Mouse (Mus musculus) intestine, embryonic 14.5 days (tissue): ENCODE measurements around the gene Arap1. TPM values are rescaled to one million over a fixed set of nuclear protein-coding genes. Genes with fewer than 3 reads are reported as not detected.
A peak's percentile ranks its signal among the peaks of the same experiment; 100 is the strongest.

Experiments
- ATAC-seq: fragments of 200-750 bp; cut with Nextera tagmentation; replicated peaks from 2 replicates; pipeline ENCODE4 v1.8.0; 2017; ENCODE audit warnings: low read depth, moderate number of reproducible peaks, moderate TSS enrichment, moderate library complexity; ENCODE audit not compliant: low FRiP score, low TSS enrichment
- DNase-seq: peaks from one replicate; pipeline ENCODE4 v3.0.0-alpha.2; 2018; ENCODE audit warnings: low spot score
- H3K27ac ChIP-seq: fragments of 300-500 bp; sonication (generic); 2 replicates; pipeline ENCODE4 v1.5.1; 2014; ENCODE audit warnings: low read depth, mild to moderate bottlenecking, control low read depth
- H3K27me3 ChIP-seq: fragments of 300-500 bp; sonication (generic); replicated peaks from 2 replicates; pipeline ENCODE4 v1.6.1; 2014; ENCODE audit warnings: low read length, control low read depth; ENCODE audit not compliant: control insufficient read depth, insufficient read depth
- H3K36me3 ChIP-seq: fragments of 300-500 bp; sonication (generic); 2 replicates; pipeline ENCODE4 v1.6.1; 2014; ENCODE audit warnings: low read length, control low read depth; ENCODE audit not compliant: control insufficient read depth, insufficient read depth
- H3K4me1 ChIP-seq: fragments of 300-500 bp; sonication (generic); replicated peaks from 2 replicates; pipeline ENCODE4 v1.6.1; 2014; ENCODE audit warnings: low read length, control low read depth, mixed read lengths; ENCODE audit not compliant: control insufficient read depth, insufficient read depth
- H3K4me2 ChIP-seq: fragments of 300-500 bp; sonication (generic); 2 replicates; pipeline ENCODE4 v1.6.1; 2014; ENCODE audit warnings: low read length
- H3K4me3 ChIP-seq: fragments of 300-500 bp; sonication (generic); 2 replicates; pipeline ENCODE4 v1.5.1; 2014; ENCODE audit warnings: low read depth, low read length, control low read depth, mixed read lengths
- H3K9ac ChIP-seq: fragments of 300-500 bp; sonication (generic); 2 replicates; pipeline ENCODE4 v1.6.1; 2014; ENCODE audit warnings: mild to moderate bottlenecking, low read length
- H3K9me3 ChIP-seq: fragments of 300-500 bp; sonication (generic); 2 replicates; pipeline ENCODE4 v1.6.1; 2016; ENCODE audit warnings: low read length, control low read depth; ENCODE audit not compliant: control insufficient read depth
- WGBS: fragments of 180-500 bp; shearing (Covaris S2); extraction: QIAGEN DNeasy Blood & Tissue Kit; methylation state at CpG from one replicate; pipeline ENCODE4 v1.1.7; 2014; 5-methylcytosine and 5-hydroxymethylcytosine counted together
- polyA plus RNA-seq: library from polyadenylated mRNA; unstranded; fragments of >200 nt; fragmentation: Nextera tagmentation; extraction: Ambion mirVana; gene quantifications from 2 replicates; pipeline ENCODE4 v1.2.1, GENCODE M21; 2014

The Arap1 gene
- polyA plus RNA-seq, 1 experiment from 2014 or later, result 70.1 TPM

GRCm38 (mm10) chr7:101394569-101394968 lies 46.7 kb downstream of the Arap1 start:
- Histone ChIP-seq H3K9me3 (no peaks in the 10 kb centered on the region), H3K9ac (peak overlapping the region; percentile 35), H3K4me2 (peak overlapping the region; percentile 52), H3K4me1 (peaks cover 34% of the 10 kb centered on the region), H3K27ac (peak overlapping the region; percentile 93), H3K36me3 (peaks cover 47% of the 10 kb centered on the region), H3K4me3 (peak overlapping the region; percentile 34), H3K27me3 (no peaks in the 10 kb centered on the region)
- 59% methylated on average over 3 of the region's 3 CpGs for WGBS
- ATAC-seq, result peak; percentile 2; the same call in 1 of the 2 replicates
- no peak for DNase-seq

- no peaks in the 10 kb centered on the region for H3K27me3 ChIP-seq
- no peak for ATAC-seq
- no peaks in the 10 kb centered on the region for H3K9me3 ChIP-seq
- peak overlapping the region; percentile 34 for H3K4me3 ChIP-seq
- peak overlapping the region; percentile 52 for H3K4me2 ChIP-seq
- DNase-seq, result no peak
- peaks cover 46% of the 10 kb centered on the region for H3K36me3 ChIP-seq
- 69% methylated on average over 2 of the region's 2 CpGs for WGBS
- peaks cover 34% of the 10 kb centered on the region for H3K4me1 ChIP-seq
- 0 out of 2 replicates have a peak overlapping the region, but pooled peaks have one; percentile 5 for H3K9ac ChIP-seq
- H3K27ac ChIP-seq, result peak overlapping the region; percentile 93; the same call in 1 of the 2 replicates
Observed at GRCm38 (mm10) chr7:101395471-101395870, 47.6 kb downstream of the Arap1 start.

DNA sequence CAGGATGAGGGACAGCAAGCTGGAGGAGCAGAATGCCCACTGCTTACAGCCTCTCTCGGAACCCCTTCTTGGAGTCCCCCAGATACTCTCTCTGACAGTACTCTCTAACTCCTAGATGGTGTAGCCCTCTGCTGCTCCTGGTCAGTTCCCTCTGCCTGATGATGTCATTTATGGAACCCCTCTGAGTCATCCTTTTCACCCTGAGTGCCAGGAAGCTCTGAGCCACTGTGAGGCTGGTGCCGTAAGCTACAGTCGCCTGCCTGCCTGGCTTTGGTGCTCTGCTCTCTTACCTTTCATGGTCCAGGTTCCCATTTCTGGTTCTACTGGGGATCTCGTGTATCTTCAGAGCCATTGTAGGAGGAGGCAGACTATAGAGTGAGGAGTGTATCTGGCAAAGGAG lies 49.3 kb downstream of the Arap1 start:
- ATAC-seq, result no peak
- WGBS, result 91% methylated on average over 4 of the region's 4 CpGs

GRCm38 (mm10) chr7:101401510-101401909 lies 53.6 kb downstream of the Arap1 start:
- Histone ChIP-seq H3K4me2 (no peak overlapping the region), H3K27ac (no peak overlapping the region), H3K4me1 (no peaks in the 10 kb centered on the region), H3K4me3 (no peak overlapping the region), H3K9me3 (no peaks in the 10 kb centered on the region), H3K27me3 (no peaks in the 10 kb centered on the region), H3K36me3 (peaks cover 94% of the 10 kb centered on the region), H3K9ac (no peak overlapping the region)
- WGBS, result 85% methylated on average over 7 of the region's 7 CpGs
- no peak for ATAC-seq
- DNase-seq, result no peak

More for the DNA sequence above, 49.3 kb downstream of the Arap1 start:
- no peak for DNase-seq
- no peak overlapping the region for H3K4me3 ChIP-seq
- H3K36me3 ChIP-seq, result peaks cover 61% of the 10 kb centered on the region
- H3K4me1 ChIP-seq, result peaks cover 22% of the 10 kb centered on the region
- no peak overlapping the region for H3K27ac ChIP-seq
- no peak overlapping the region for H3K4me2 ChIP-seq
- H3K9me3 ChIP-seq, result no peaks in the 10 kb centered on the region
- H3K27me3 ChIP-seq, result no peaks in the 10 kb centered on the region
- H3K9ac ChIP-seq, result no peak overlapping the region

DNA sequence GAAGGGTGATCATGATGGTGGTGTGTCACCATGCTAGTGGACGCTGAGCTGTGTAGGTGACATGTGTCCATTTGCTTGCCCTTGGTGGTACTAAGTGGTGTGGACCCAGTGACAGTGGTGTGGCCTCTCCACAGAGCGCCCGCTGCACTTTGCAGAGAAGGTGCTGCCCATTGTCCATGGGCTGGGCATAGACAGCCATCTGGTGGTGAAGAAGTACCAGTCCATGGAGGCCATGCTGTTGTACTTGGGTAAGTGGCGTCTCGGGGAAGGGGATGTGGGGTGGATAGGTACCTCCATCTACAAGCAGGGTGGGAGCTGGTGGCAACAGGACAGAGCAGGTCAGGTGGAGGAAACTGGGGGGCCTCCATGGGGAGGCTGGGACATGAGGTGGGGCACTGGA lies 56.0 kb downstream of the Arap1 start:
- 91% methylated on average over 5 of the region's 5 CpGs for WGBS
- no peak for ATAC-seq

GRCm38 (mm10) chr7:101410267-101410936 lies 62.5 kb downstream of the Arap1 start, which contains the start of gene Gm45837:
Gene Gm45837 (plus strand): TSS chr7:101410886.
- H3K4me1 ChIP-seq, result peaks cover 10% of the 10 kb centered on the region
- H3K9me3 ChIP-seq, result no peaks in the 10 kb centered on the region
- ATAC-seq (no peak), DNase-seq (no peak)
- H3K27me3 ChIP-seq, result no peaks in the 10 kb centered on the region
- 74% methylated on average over 11 of the region's 11 CpGs for WGBS
- H3K4me2 ChIP-seq, result no peak within 1 kb of the TSS
- no peak within 1 kb of the TSS for H3K9ac ChIP-seq
- no peak within 1 kb of the TSS for H3K4me3 ChIP-seq
- H3K36me3 ChIP-seq, result peaks cover 65% of the 10 kb centered on the region
- no peak within 1 kb of the TSS for H3K27ac ChIP-seq

More for the DNA sequence above, 56.0 kb downstream of the Arap1 start:
- no peak overlapping the region for H3K4me3 ChIP-seq
- no peak for DNase-seq
- no peak overlapping the region for H3K4me2 ChIP-seq
- H3K9ac ChIP-seq, result no peak overlapping the region
- H3K4me1 ChIP-seq, result no peaks in the 10 kb centered on the region
- H3K36me3 ChIP-seq, result peaks cover 91% of the 10 kb centered on the region
- no peaks in the 10 kb centered on the region for H3K9me3 ChIP-seq
- H3K27me3 ChIP-seq, result no peaks in the 10 kb centered on the region
- H3K27ac ChIP-seq, result no peak overlapping the region

DNA sequence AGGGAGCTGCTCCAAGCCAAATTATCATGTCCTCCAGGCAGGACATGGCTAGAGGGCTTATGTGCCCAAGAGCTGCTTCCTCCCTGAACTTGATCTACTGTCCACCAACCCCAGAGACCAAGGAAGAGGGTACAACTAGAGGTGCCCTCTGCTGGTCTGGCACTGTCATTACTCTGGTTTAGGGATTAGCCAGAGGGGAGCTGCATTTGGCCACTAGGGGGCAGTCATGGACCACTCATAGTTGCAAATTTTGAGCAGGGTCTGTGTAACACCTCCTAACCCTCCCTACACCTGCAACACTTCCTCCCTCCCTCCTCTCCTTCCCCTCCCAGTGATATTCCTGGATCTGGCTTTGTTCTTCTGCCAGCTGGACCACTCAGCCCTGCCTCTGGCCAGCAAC lies 64.9 kb downstream of the Arap1 start:
- Histone ChIP-seq H3K36me3 (peaks cover 46% of the 10 kb centered on the region), H3K4me1 (peaks cover 16% of the 10 kb centered on the region), H3K27ac (no peak overlapping the region), H3K27me3 (peaks cover 6% of the 10 kb centered on the region; the same call in 1 of the 2 replicates), H3K4me3 (no peak overlapping the region), H3K9ac (no peak overlapping the region), H3K9me3 (no peaks in the 10 kb centered on the region), H3K4me2 (no peak overlapping the region)
- DNase-seq, result peak; percentile 95
- 0 out of 2 replicates have a peak, but pooled peaks have one; percentile 7 for ATAC-seq

DNA sequence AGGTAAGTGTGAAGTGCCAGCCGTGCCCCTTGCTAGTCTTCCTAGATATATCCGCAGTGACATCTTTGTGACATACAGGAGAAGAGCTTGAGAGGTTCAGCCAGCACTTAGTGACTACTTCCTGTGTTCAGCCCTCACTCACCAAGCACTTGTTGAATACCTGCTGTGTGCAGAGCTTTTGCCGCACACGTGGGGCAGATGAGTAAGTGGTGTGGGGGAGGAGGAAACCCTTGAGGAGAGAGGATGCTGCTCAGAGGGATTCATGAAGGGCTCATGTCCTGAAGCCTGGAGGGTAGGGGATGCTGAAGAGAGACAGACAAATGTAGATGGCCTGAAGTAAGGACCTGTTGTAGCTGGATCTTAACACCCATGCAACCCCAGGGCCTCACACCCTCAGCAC lies 66.3 kb downstream of the Arap1 start:
- no peak overlapping the region for H3K9ac ChIP-seq
- peaks cover 32% of the 10 kb centered on the region for H3K36me3 ChIP-seq
- no peaks in the 10 kb centered on the region for H3K9me3 ChIP-seq
- whole genome bisulfite sequencing, result 49% methylated on average over 4 of the region's 4 CpGs
- no peak overlapping the region for H3K4me3 ChIP-seq
- H3K27me3 ChIP-seq, result peaks cover 6% of the 10 kb centered on the region; the same call in 1 of the 2 replicates
- no peak overlapping the region for H3K27ac ChIP-seq
- peaks cover 16% of the 10 kb centered on the region for H3K4me1 ChIP-seq
- H3K4me2 ChIP-seq, result no peak overlapping the region
- DNase-seq (no peak), ATAC-seq (no peak)
